Mouse (Mus musculus): Measurements from ENCODE around the gene Prr9. TPM values are rescaled to one million over a fixed set of nuclear protein-coding genes. Genes with fewer than 3 reads are reported as not detected.

The Prr9 gene
- total RNA-seq, 2 experiments from 2014 or later: not detected

DNA sequence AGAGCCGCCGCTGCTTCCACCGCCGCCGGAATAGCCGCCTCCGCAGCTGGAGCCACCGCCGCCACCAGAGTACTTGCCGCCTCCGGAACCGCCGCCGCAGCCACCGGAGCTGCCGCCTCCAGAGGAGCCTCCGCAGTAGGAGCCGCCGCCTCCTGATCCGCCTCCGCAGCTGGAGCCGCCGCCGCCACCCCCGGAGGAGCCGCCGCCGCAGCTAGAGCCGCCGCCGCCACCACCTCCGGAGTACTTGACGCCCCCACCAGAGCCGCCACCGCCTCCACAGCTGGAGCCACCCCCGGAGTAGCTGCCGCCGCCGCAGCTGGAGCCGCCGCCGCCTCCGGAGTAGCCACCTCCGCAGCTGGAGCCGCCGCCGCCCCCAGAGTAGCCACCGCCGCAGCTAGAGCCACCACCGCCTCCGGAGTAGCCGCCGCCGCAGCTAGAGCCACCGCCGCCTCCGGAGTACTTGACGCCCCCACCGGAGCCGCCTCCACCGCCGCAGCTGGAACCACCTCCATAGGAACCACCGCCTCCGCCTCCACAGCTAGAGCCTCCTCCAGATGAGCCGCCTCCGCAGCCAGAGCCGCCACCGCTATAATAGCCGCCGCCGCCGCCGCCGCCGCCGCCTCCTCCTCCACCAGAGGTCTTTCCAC lies 42.3 kb downstream of the Prr9 start:
- no peak for TF ChIP-seq CTCF (conservative IDR thresholded peaks at IDR 0.05)
- peak; percentile 21 to 22 for DNase-seq (ENCODE audit: low spot score in 2 of 2)
- peak overlapping the region; percentile 71 for H3K4me3 ChIP-seq
- H3K27ac ChIP-seq: peak overlapping the region; percentile 94

DNA sequence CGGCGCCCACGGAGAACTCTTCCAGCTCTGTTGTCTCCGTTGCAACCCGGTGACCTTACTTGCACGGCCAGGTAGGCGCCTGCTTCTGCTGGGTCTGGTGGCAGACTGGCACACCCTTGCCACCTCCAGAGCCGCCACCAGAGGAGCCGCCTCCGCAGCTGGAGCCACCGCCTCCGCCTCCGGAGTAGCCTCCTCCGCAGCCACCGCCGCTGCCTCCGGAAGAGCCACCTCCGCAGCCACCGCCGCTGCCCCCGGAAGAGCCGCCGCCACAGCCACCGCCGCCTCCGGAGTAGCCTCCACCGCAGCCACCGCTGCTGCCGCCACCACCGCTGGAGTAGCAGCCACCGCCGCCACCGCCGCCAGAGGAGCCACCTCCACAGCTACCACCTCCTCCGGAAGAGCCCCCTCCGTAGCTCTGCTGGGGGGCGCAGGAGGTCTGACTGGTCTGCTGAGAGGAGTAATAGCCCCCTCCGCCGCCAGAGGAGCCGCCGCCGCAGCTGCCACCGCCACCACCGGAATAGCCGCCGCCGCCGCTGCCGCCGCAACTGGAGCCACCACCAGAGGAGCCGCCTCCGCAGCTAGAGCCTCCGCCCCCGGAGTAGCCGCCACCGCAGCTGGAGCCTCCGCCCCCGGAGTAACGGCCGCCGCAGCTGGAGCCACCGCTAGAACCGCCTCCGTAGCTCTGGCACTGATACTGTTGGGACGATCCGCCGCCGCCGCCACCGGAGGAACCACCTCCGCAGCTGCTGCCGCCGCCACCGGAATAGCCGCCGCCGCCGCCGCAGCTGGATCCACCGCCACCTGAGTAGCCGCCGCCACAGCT lies 43.1 kb downstream of the Prr9 start:
- Histone ChIP-seq H3K27ac (peak overlapping the region; percentile 94), H3K4me3 (peak overlapping the region; percentile 71)
- peak; percentile 50 to 53 for DNase-seq (ENCODE audit: low spot score in 2 of 2)
- TF ChIP-seq CTCF (conservative IDR thresholded peaks at IDR 0.05): peak; percentile 46

Other genes with a start within 250 kb of the Prr9 start
- gene Pglyrp3, start 109.4 kb downstream of the Prr9 start, total RNA-seq (2021): not detected
- gene Lor, start 40.8 kb downstream of the Prr9 start, total RNA-seq (2021): 1 to 10 TPM; 3.5 to 3.6 TPM
- not detected for gene Lelp1, start 18.8 kb upstream of the Prr9 start, total RNA-seq (2021)
- not detected for gene Sprr2a1, start 91.9 kb upstream of the Prr9 start, total RNA-seq (2021)
- not detected for gene Sprr2a2, start 92.0 kb upstream of the Prr9 start, total RNA-seq (2021)
- not detected for gene Sprr2a3, start 161.5 kb upstream of the Prr9 start, total RNA-seq (2021)
- not detected for gene Sprr2b, start 192.7 kb upstream of the Prr9 start, total RNA-seq (2021)
- gene Sprr2d, start 215.2 kb upstream of the Prr9 start, total RNA-seq (2021): not detected
- not detected for gene Sprr2e, start 228.2 kb upstream of the Prr9 start, total RNA-seq (2021)
- not detected for gene Sprr2f, start 241.2 kb upstream of the Prr9 start, total RNA-seq (2021)